Mouse (Mus musculus) heart, postnatal 10 days (tissue): ENCODE data around the gene Pdlim1. TPM values are rescaled to one million over a fixed set of nuclear protein-coding genes. Genes with fewer than 3 reads are reported as not detected.

ENCODE experiments used
- DNase-seq, 2 experiments: peaks; one replicate each; pipeline ENCODE4 v3.0.0; 2021
- intact Hi-C: fragments of 180-260 bp; cut with DNase I; formaldehyde crosslinking; loops from one replicate; pipeline ENCODE4 v1.15.1; 2025
- total RNA-seq, 2 experiments: library from RNA; stranded (reverse); gene quantifications; 2 replicates each; pipeline ENCODE4 v1.2.3; 2021

The Pdlim1 gene
- total RNA-seq: 100 to 1,000 TPM; 235 to 249 TPM

GRCm38 (mm10) chr19:40271308-40271892 is at the start of gene Pdlim1:
TSS of gene Pdlim1 (minus strand) at chr19:40271842.
- DNase-seq: peak; percentile 86 to 88
- intact Hi-C loops: loop anchor here (2.0 kb wide), 1 partner anchor 17 kb away; no protein-coding TSS in a partner anchor

GRCm38 (mm10) chr19:40319199-40319598 is 47.6 kb upstream of the Pdlim1 start:
- DNase-seq: no peak
- intact Hi-C loops: no loop called here

GRCm38 (mm10) chr19:40318511-40318910 is 46.9 kb upstream of the Pdlim1 start:
- intact Hi-C loops: no loop called here
- no peak for DNase-seq

GRCm38 (mm10) chr19:40317001-40317400 is 45.4 kb upstream of the Pdlim1 start:
- DNase-seq: no peak
- intact Hi-C loops: no loop called here

- intact Hi-C loops: no loop called here
- no peak for DNase-seq
These were observed 42.6 kb upstream of the Pdlim1 start for GRCm38 (mm10) chr19:40314252-40314651.

GRCm38 (mm10) chr19:40311631-40312030 is 40.0 kb upstream of the Pdlim1 start:
- DNase-seq: no peak
- intact Hi-C loops: no loop called here

GRCm38 (mm10) chr19:40310410-40311130 is 38.9 kb upstream of the Pdlim1 start:
- DNase-seq: no peak
- intact Hi-C loops: no loop called here

- no peak for DNase-seq
- intact Hi-C loops: loop anchor here (5.0 to 10.0 kb wide), 2 partner anchors 58 to 1335 kb away; no protein-coding TSS in a partner anchor
These were observed 38.3 kb upstream of the Pdlim1 start for GRCm38 (mm10) chr19:40309911-40310310.

GRCm38 (mm10) chr19:40307550-40307949 is 35.9 kb upstream of the Pdlim1 start:
- intact Hi-C loops: loop anchor here (5.0 to 10.0 kb wide), 2 partner anchors 55 to 1333 kb away; no protein-coding TSS in a partner anchor
- DNase-seq: peak; percentile 60

- no peak for DNase-seq
- intact Hi-C loops: loop anchor here (5.0 to 10.0 kb wide), 2 partner anchors 54 to 1332 kb away; no protein-coding TSS in a partner anchor
These were observed 35.0 kb upstream of the Pdlim1 start for GRCm38 (mm10) chr19:40306631-40307030.

- intact Hi-C loops: loop anchor here (5.0 to 10.0 kb wide), 2 partner anchors 53 to 1331 kb away; no protein-coding TSS in a partner anchor
- no peak for DNase-seq
These were observed 33.8 kb upstream of the Pdlim1 start for GRCm38 (mm10) chr19:40305456-40305855.

- peak; percentile 77 to 83 for DNase-seq
- intact Hi-C loops: loop anchor here (10.0 kb wide), 1 partner anchor 1328 kb away; no protein-coding TSS in a partner anchor
These were observed 31.3 kb upstream of the Pdlim1 start for GRCm38 (mm10) chr19:40302916-40303315.

GRCm38 (mm10) chr19:40302477-40302876 is 30.8 kb upstream of the Pdlim1 start:
- DNase-seq: no peak
- intact Hi-C loops: loop anchor here (10.0 kb wide), 1 partner anchor 1328 kb away; no protein-coding TSS in a partner anchor

GRCm38 (mm10) chr19:40299983-40300759 is 28.5 kb upstream of the Pdlim1 start:
- no peak for DNase-seq

GRCm38 (mm10) chr19:40299182-40299581 is 27.5 kb upstream of the Pdlim1 start:
- no peak for DNase-seq
- intact Hi-C loops: no loop called here

More at GRCm38 (mm10) chr19:40299983-40300759, 28.5 kb upstream of the Pdlim1 start:
- intact Hi-C loops: loop anchor here (10.0 kb wide), 1 partner anchor 1325 kb away; no protein-coding TSS in a partner anchor

GRCm38 (mm10) chr19:40298574-40298973 is 26.9 kb upstream of the Pdlim1 start:
- intact Hi-C loops: no loop called here
- DNase-seq: no peak

GRCm38 (mm10) chr19:40297798-40298144 is 26.1 kb upstream of the Pdlim1 start:
- intact Hi-C loops: no loop called here
- DNase-seq: no peak

- intact Hi-C loops: no loop called here
- peak in 1 of 2 experiments; percentile 40 for DNase-seq
These were observed 25.6 kb upstream of the Pdlim1 start for GRCm38 (mm10) chr19:40297078-40297797.

- no peak for DNase-seq
- intact Hi-C loops: no loop called here
These were observed 22.6 kb upstream of the Pdlim1 start for GRCm38 (mm10) chr19:40294231-40294630.

GRCm38 (mm10) chr19:40293791-40294190 is 22.1 kb upstream of the Pdlim1 start:
- intact Hi-C loops: no loop called here

More at GRCm38 (mm10) chr19:40293791-40294190, 22.1 kb upstream of the Pdlim1 start:
- DNase-seq: no peak
